Mouse (Mus musculus): ENCODE measurements at regions not wholly inside any gene's neighbourhood (a gene's known extent, or its start where the extent isn't known, plus 50 kb on each side); places are given as distances from the start of the nearest gene placed in this dataset.

GRCm38 (mm10) chr5:51830551-51830950 lies 263.0 kb upstream of the Ppargc1a start:
- TF ChIP-seq CTCF (IDR thresholded peaks at IDR 0.05; ENCODE audit: low read depth) = no peak
- TF ChIP-seq EP300 (IDR thresholded peaks at IDR 0.05; ENCODE audit: low read depth) = no peak
